Mouse (Mus musculus): Measurements from ENCODE around the gene Sipa1l3. TPM values are rescaled to one million over a fixed set of nuclear protein-coding genes. Genes with fewer than 3 reads are reported as not detected.

Sipa1l3 gene
- total and polyA plus RNA-seq, 3 experiments, result 8.9 to 10.7 (median 9.1) TPM

- DNase-seq, result no peak
- WGBS, result 93% methylated on average over 7 of the region's 7 CpGs
- Histone ChIP-seq H3K4me3 (no peak overlapping the region), H3K79me2 (replicated peaks; ENCODE audit: control insufficient read depth, insufficient read depth, low read length) (no peaks in the 10 kb centered on the region), H3K27ac (no peak overlapping the region), H3K9ac (ENCODE audit: low read depth, low read length) (no peak overlapping the region), H3K36me3 (ENCODE audit: control insufficient read depth, insufficient read depth, low read length) (no peaks in the 10 kb centered on the region), H3K4me1 (ENCODE audit: control insufficient read depth, insufficient read depth, low read length) (no peaks in the 10 kb centered on the region), H3K27me3 (ENCODE audit: control insufficient read depth, insufficient read depth, low read length) (no peaks in the 10 kb centered on the region)
- intact Hi-C loops (cut with DNase I), result no loop called here
- TF ChIP-seq POLR2A (IDR thresholded peaks at IDR 0.05; ENCODE audit: insufficient read depth, low read depth, low read length), result no peak
- no peak for TF ChIP-seq CTCF (IDR thresholded peaks at IDR 0.05)
- TF ChIP-seq EP300 (IDR thresholded peaks at IDR 0.05; ENCODE audit: insufficient read depth, low read depth, low read length), result no peak
These were observed 174.7 kb downstream of the Sipa1l3 start for GRCm38 (mm10) chr7:29343746-29344145.

GRCm38 (mm10) chr7:29342489-29343092 lies 175.8 kb downstream of the Sipa1l3 start:
- H3K27ac ChIP-seq, result no peak overlapping the region
- no peaks in the 10 kb centered on the region for H3K79me2 ChIP-seq (replicated peaks; ENCODE audit: control insufficient read depth, insufficient read depth, low read length)
- no peak overlapping the region for H3K9ac ChIP-seq (ENCODE audit: low read depth, low read length)
- no peaks in the 10 kb centered on the region for H3K27me3 ChIP-seq (ENCODE audit: control insufficient read depth, insufficient read depth, low read length)
- 48% methylated on average over 8 of the region's 8 CpGs for WGBS
- TF ChIP-seq POLR2A (IDR thresholded peaks at IDR 0.05; ENCODE audit: insufficient read depth, low read depth, low read length) (no peak), CTCF (IDR thresholded peaks at IDR 0.05) (no peak), EP300 (IDR thresholded peaks at IDR 0.05; ENCODE audit: insufficient read depth, low read depth, low read length) (no peak)
- DNase-seq, result no peak
- no peak overlapping the region for H3K4me3 ChIP-seq
- H3K4me1 ChIP-seq (ENCODE audit: control insufficient read depth, insufficient read depth, low read length), result no peaks in the 10 kb centered on the region
- H3K36me3 ChIP-seq (ENCODE audit: control insufficient read depth, insufficient read depth, low read length), result no peaks in the 10 kb centered on the region
- intact Hi-C loops (cut with DNase I), result no loop called here

- DNase-seq, result no peak
- intact Hi-C loops (cut with DNase I), result no loop called here
- no peaks in the 10 kb centered on the region for H3K27me3 ChIP-seq (ENCODE audit: control insufficient read depth, insufficient read depth, low read length)
- H3K4me1 ChIP-seq (ENCODE audit: control insufficient read depth, insufficient read depth, low read length), result no peaks in the 10 kb centered on the region
- H3K36me3 ChIP-seq (ENCODE audit: control insufficient read depth, insufficient read depth, low read length), result no peaks in the 10 kb centered on the region
- no peak overlapping the region for H3K9ac ChIP-seq (ENCODE audit: low read depth, low read length)
- TF ChIP-seq CTCF (IDR thresholded peaks at IDR 0.05) (no peak), EP300 (IDR thresholded peaks at IDR 0.05; ENCODE audit: insufficient read depth, low read depth, low read length) (no peak), POLR2A (IDR thresholded peaks at IDR 0.05; ENCODE audit: insufficient read depth, low read depth, low read length) (no peak)
- H3K27ac ChIP-seq, result no peak overlapping the region
- 65% methylated on average over 12 of the region's 12 CpGs for WGBS
- no peaks in the 10 kb centered on the region for H3K79me2 ChIP-seq (replicated peaks; ENCODE audit: control insufficient read depth, insufficient read depth, low read length)
- H3K4me3 ChIP-seq, result no peak overlapping the region
These were observed 176.7 kb downstream of the Sipa1l3 start for GRCm38 (mm10) chr7:29341722-29342121.

- WGBS, result 83% methylated on average over 8 of the region's 8 CpGs
- no peaks in the 10 kb centered on the region for H3K4me1 ChIP-seq (ENCODE audit: control insufficient read depth, insufficient read depth, low read length)
- intact Hi-C loops (cut with DNase I), result no loop called here
- H3K36me3 ChIP-seq (ENCODE audit: control insufficient read depth, insufficient read depth, low read length), result no peaks in the 10 kb centered on the region
- no peaks in the 10 kb centered on the region for H3K79me2 ChIP-seq (replicated peaks; ENCODE audit: control insufficient read depth, insufficient read depth, low read length)
- no peak overlapping the region for H3K9ac ChIP-seq (ENCODE audit: low read depth, low read length)
- no peak for DNase-seq
- no peaks in the 10 kb centered on the region for H3K27me3 ChIP-seq (ENCODE audit: control insufficient read depth, insufficient read depth, low read length)
- H3K4me3 ChIP-seq, result no peak overlapping the region
- no peak overlapping the region for H3K27ac ChIP-seq
- TF ChIP-seq CTCF (IDR thresholded peaks at IDR 0.05), result no peak
- TF ChIP-seq POLR2A (IDR thresholded peaks at IDR 0.05; ENCODE audit: insufficient read depth, low read depth, low read length), result no peak
- TF ChIP-seq EP300 (IDR thresholded peaks at IDR 0.05; ENCODE audit: insufficient read depth, low read depth, low read length), result no peak
These were observed 177.6 kb downstream of the Sipa1l3 start for GRCm38 (mm10) chr7:29340838-29341237.

GRCm38 (mm10) chr7:29340247-29340646 lies 178.2 kb downstream of the Sipa1l3 start:
- Histone ChIP-seq H3K27me3 (ENCODE audit: control insufficient read depth, insufficient read depth, low read length) (no peaks in the 10 kb centered on the region), H3K27ac (no peak overlapping the region), H3K79me2 (replicated peaks; ENCODE audit: control insufficient read depth, insufficient read depth, low read length) (no peaks in the 10 kb centered on the region), H3K9ac (ENCODE audit: low read depth, low read length) (no peak overlapping the region), H3K36me3 (ENCODE audit: control insufficient read depth, insufficient read depth, low read length) (no peaks in the 10 kb centered on the region), H3K4me1 (ENCODE audit: control insufficient read depth, insufficient read depth, low read length) (no peaks in the 10 kb centered on the region), H3K4me3 (no peak overlapping the region)
- WGBS, result 97% methylated on average over 9 of the region's 9 CpGs
- intact Hi-C loops (cut with DNase I), result no loop called here
- DNase-seq, result no peak
- TF ChIP-seq EP300 (IDR thresholded peaks at IDR 0.05; ENCODE audit: insufficient read depth, low read depth, low read length), result no peak
- no peak for TF ChIP-seq POLR2A (IDR thresholded peaks at IDR 0.05; ENCODE audit: insufficient read depth, low read depth, low read length)
- no peak for TF ChIP-seq CTCF (IDR thresholded peaks at IDR 0.05)

GRCm38 (mm10) chr7:29338984-29339679 lies 179.3 kb downstream of the Sipa1l3 start:
- WGBS, result 54% methylated on average over 14 of the region's 14 CpGs
- H3K9ac ChIP-seq (ENCODE audit: low read depth, low read length), result no peak overlapping the region
- H3K27me3 ChIP-seq (ENCODE audit: control insufficient read depth, insufficient read depth, low read length), result no peaks in the 10 kb centered on the region

More at GRCm38 (mm10) chr7:29338984-29339679, 179.3 kb downstream of the Sipa1l3 start:
- intact Hi-C loops (cut with DNase I), result no loop called here
- Histone ChIP-seq H3K79me2 (replicated peaks; ENCODE audit: control insufficient read depth, insufficient read depth, low read length) (no peaks in the 10 kb centered on the region), H3K27ac (no peak overlapping the region), H3K4me3 (no peak overlapping the region), H3K4me1 (ENCODE audit: control insufficient read depth, insufficient read depth, low read length) (no peaks in the 10 kb centered on the region), H3K36me3 (ENCODE audit: control insufficient read depth, insufficient read depth, low read length) (no peaks in the 10 kb centered on the region)
- TF ChIP-seq CTCF (IDR thresholded peaks at IDR 0.05) (no peak), EP300 (IDR thresholded peaks at IDR 0.05; ENCODE audit: insufficient read depth, low read depth, low read length) (no peak), POLR2A (IDR thresholded peaks at IDR 0.05; ENCODE audit: insufficient read depth, low read depth, low read length) (no peak)
- no peak for DNase-seq

Measured in heart, adult 2 months (tissue).